Mouse (Mus musculus) mature B cell (primary cell): Measurements from ENCODE around the gene Trpv1.

ENCODE experiments used
- in situ Hi-C: fragments of 300-500 bp; cut with MboI; formaldehyde crosslinking; loops from 2 replicates; pipeline ENCODE4 v1.14.3; 2019

Gene Trpv1

GRCm38 (mm10) chr11:73235990-73236701 lies 2.1 kb downstream of the Trpv1 start:
- in situ Hi-C loops: no loop called here

GRCm38 (mm10) chr11:73236731-73237130 lies 2.6 kb downstream of the Trpv1 start:
- in situ Hi-C loops: no loop called here

- in situ Hi-C loops: no loop called here
These were observed 8.1 kb downstream of the Trpv1 start for GRCm38 (mm10) chr11:73242199-73242598.

GRCm38 (mm10) chr11:73242777-73243176 lies 8.7 kb downstream of the Trpv1 start:
- in situ Hi-C loops: no loop called here

GRCm38 (mm10) chr11:73257362-73257945 lies 23.4 kb downstream of the Trpv1 start:
- in situ Hi-C loops: no loop called here

GRCm38 (mm10) chr11:73258664-73259063 lies 24.6 kb downstream of the Trpv1 start:
- in situ Hi-C loops: no loop called here

- in situ Hi-C loops: no loop called here
These were observed 26.4 kb downstream of the Trpv1 start for GRCm38 (mm10) chr11:73260457-73260856.

- in situ Hi-C loops: no loop called here
These were observed 27.3 kb downstream of the Trpv1 start for GRCm38 (mm10) chr11:73261385-73261784.

GRCm38 (mm10) chr11:73267267-73267666 lies 33.2 kb downstream of the Trpv1 start, which contains the start of gene Trpv3:
TSS of gene Trpv3 (plus strand) at chr11:73267388.
- in situ Hi-C loops: no loop called here

- in situ Hi-C loops: no loop called here
These were observed 40.7 kb downstream of the Trpv1 start for GRCm38 (mm10) chr11:73274821-73275220.

GRCm38 (mm10) chr11:73280710-73281109 lies 46.6 kb downstream of the Trpv1 start:
- in situ Hi-C loops: no loop called here

- in situ Hi-C loops: no loop called here
These were observed 47.5 kb downstream of the Trpv1 start for GRCm38 (mm10) chr11:73281528-73282027.

GRCm38 (mm10) chr11:73283369-73283768 lies 49.3 kb downstream of the Trpv1 start:
- in situ Hi-C loops: no loop called here

GRCm38 (mm10) chr11:73283926-73284325 lies 49.8 kb downstream of the Trpv1 start:
- in situ Hi-C loops: no loop called here

- in situ Hi-C loops: no loop called here
These were observed 50.3 kb downstream of the Trpv1 start for GRCm38 (mm10) chr11:73284351-73284750.

GRCm38 (mm10) chr11:73289621-73290020 lies 55.5 kb downstream of the Trpv1 start:
- in situ Hi-C loops: no loop called here

GRCm38 (mm10) chr11:73303123-73303522 lies 69.0 kb downstream of the Trpv1 start:
- in situ Hi-C loops: no loop called here
